Mouse (Mus musculus) left cerebral cortex, adult 2 months (tissue): Measurements from ENCODE around the gene Iqschfp. TPM values are rescaled to one million over a fixed set of nuclear protein-coding genes. Genes with fewer than 3 reads are reported as not detected.

ENCODE experiments used
- DNase-seq, 2 experiments: peaks; one replicate each; pipeline ENCODE4 v3.0.0; 2021 to 2022; ENCODE audit warnings: low spot score in 2 of 2, mixed read lengths in 1 of 2; ENCODE audit errors: extremely low spot score in 1 of 2
- H3K27ac ChIP-seq: fragments of 200-600 bp; 2 replicates; pipeline ENCODE4 v1.8.1; 2022
- H3K4me3 ChIP-seq: fragments of 200-600 bp; 2 replicates; pipeline ENCODE4 v1.8.1; 2022
- CTCF ChIP-seq: fragments of 200-600 bp; IDR thresholded peaks from 2 replicates; pipeline ENCODE4 v1.8.1; 2022; ENCODE audit warnings: antibody characterized with exemption, mild to moderate bottlenecking, moderate library complexity
- intact Hi-C: fragments of 180-260 bp; cut with DNase I; formaldehyde crosslinking; loops from one replicate; pipeline ENCODE4 v1.15.1; 2025
- total RNA-seq, 2 experiments: library from RNA; stranded (reverse); gene quantifications; 2 replicates each; pipeline ENCODE4 v1.2.3; 2021

Iqschfp gene
- total RNA-seq, 2 experiments from 2014 or later: 8.4 to 12.6 TPM

DNA sequence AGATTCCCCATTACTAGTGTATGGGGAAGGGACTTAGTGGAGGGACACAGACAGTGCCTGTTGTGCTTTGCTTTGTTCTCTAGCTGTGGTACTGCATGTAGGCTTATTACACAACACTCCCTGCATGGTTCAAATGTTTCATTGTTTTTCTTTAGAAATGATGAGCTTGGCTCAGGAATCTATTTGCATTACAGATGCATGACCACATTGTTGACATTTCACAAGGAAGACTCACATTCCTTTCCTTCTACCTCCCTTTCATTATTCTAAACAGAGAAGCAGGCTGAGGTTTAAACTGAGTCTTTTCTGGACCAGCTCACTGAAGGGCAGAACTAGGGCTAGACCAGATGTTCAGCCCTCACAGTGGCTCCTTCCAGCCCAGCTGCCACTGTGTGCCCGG is 360.3 kb downstream of the Iqschfp start:
- intact Hi-C loops: loop anchor here (10.0 kb wide), 1 partner anchor 188 kb away; the partner anchor contains the start of gene Schip1
- H3K27ac ChIP-seq: peak overlapping the region; percentile 0; the same call in 1 of the 2 replicates
- no peak for DNase-seq

DNA sequence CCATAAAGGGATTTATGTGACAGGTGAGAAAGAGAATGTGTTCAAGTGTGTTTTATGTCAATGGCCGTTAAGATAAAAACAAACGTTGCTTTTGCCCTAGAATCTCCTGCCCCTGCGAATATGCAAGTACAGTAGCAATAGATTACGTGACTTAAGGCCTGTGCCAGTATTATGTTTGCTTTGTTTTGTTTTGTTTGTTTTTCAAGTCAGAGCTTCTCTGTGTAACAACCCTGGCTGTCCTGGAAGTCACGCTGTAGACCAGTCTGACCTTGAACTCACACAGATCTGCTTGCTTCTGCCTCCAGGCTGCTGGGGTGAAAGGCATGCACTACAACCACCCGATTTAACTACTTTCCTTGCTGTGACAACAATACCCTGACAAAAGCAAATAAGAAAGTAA is 370.3 kb downstream of the Iqschfp start:
- intact Hi-C loops: no loop called here
- DNase-seq: no peak
- no peak overlapping the region for H3K27ac ChIP-seq
- no peak for TF ChIP-seq CTCF
- H3K4me3 ChIP-seq: no peak overlapping the region

More for the DNA sequence above, 360.3 kb downstream of the Iqschfp start:
- no peak for TF ChIP-seq CTCF
- no peak overlapping the region for H3K4me3 ChIP-seq

DNA sequence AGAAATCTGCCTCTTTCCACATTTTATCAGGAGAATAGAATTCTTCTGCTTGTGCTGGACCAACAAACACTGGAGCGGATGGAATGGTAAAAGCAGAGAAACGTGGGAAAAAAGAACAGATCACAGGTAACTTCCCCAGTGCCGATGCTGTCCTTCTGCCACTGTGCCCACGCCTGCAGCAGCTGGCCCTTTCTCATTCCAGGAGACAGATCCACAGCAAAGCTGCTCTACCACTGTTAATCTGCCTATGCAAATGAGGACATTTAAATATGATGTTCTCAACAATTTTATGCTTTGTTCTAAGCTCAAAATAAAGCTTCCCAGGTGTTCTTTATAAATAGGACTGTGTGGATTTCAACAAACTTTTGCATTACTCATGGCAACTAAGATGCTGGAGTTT is 375.9 kb downstream of the Iqschfp start:
- intact Hi-C loops: no loop called here
- H3K27ac ChIP-seq: no peak overlapping the region
- H3K4me3 ChIP-seq: no peak overlapping the region
- DNase-seq: no peak
- no peak for TF ChIP-seq CTCF

DNA sequence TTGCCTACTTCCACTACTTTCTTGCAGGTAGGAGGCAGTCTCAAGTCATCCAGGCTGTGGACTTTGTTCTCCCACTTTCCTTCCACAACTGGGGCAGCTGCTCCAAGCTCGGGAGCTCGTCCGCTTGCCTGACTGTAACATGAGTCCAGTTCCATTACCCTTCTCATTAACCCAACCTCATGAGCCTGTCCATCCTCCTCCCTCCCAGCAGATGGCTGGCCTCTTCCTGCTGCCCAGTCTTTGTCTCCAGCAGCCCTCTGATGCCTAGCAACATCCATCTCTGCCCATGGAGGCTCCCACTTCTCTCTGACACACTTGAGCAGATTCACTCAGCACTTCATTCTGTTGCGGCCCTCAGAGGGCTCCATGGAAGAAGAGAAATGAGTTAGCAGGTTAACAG is 377.2 kb downstream of the Iqschfp start:
- Histone ChIP-seq H3K27ac (no peak overlapping the region), H3K4me3 (no peak overlapping the region)
- intact Hi-C loops: no loop called here
- TF ChIP-seq CTCF: no peak
- no peak for DNase-seq

DNA sequence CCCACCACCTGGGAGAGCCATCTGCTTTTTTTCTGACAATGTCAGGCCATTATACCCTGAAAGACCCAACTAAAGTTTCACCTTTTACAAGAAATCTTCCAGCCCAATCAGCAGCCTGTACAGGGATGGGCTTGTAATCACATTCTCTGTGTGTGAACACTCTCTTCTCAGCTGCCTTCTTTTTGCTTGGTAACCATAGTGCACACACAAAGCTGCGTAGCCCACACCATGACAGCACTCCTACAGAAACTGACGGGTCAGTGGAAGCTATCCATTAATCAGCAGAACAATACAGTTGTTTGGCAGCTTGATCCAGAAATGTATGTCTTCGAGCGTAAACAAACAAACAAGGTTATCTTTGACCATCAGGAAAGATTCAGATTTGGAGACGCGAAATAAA is 378.2 kb downstream of the Iqschfp start:
- no peak overlapping the region for H3K27ac ChIP-seq
- intact Hi-C loops: no loop called here
- no peak overlapping the region for H3K4me3 ChIP-seq
- TF ChIP-seq CTCF: no peak
- no peak for DNase-seq

DNA sequence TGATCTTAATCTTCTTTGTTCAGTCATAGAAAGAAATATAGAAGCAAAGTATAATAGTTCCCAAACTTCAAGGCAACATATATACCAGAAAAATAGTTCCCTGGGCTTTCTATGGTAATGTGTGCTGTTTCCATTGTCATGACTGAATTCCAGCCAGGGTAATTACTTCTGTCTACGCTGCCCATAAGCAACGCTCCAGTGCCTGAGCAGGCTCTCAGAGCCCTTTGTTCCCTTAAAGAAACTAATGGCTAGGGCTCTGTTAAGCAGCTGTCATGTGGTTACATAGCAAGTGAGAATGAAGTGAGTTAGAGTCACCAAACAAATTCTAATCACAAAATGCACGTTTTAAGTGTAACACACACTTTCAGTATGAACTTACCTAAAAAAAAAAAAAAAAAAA is 379.4 kb downstream of the Iqschfp start:
- Histone ChIP-seq H3K27ac (no peak overlapping the region), H3K4me3 (no peak overlapping the region)
- intact Hi-C loops: no loop called here
- no peak for TF ChIP-seq CTCF
- DNase-seq: no peak

DNA sequence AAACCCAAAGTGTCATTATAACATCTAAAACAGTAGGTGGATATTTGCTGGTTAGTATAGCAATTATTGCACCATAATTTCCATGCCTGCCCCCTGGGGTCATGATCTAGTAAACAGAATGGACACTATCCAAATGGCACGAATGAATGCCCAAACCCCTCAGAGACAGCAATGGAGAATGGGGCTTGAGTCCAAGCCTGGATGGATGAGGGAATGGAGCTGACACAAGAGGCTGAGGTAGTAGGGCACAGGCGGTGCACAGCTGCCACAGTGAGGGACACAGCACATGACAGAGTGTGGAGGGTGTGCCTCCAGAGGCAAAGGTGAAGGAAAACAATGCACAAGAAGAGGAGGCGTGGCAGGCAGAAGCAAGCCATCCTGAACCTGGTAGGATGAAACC is 379.8 kb downstream of the Iqschfp start:
- H3K27ac ChIP-seq: no peak overlapping the region
- TF ChIP-seq CTCF: no peak
- no peak overlapping the region for H3K4me3 ChIP-seq
- DNase-seq: no peak
- intact Hi-C loops: no loop called here

DNA sequence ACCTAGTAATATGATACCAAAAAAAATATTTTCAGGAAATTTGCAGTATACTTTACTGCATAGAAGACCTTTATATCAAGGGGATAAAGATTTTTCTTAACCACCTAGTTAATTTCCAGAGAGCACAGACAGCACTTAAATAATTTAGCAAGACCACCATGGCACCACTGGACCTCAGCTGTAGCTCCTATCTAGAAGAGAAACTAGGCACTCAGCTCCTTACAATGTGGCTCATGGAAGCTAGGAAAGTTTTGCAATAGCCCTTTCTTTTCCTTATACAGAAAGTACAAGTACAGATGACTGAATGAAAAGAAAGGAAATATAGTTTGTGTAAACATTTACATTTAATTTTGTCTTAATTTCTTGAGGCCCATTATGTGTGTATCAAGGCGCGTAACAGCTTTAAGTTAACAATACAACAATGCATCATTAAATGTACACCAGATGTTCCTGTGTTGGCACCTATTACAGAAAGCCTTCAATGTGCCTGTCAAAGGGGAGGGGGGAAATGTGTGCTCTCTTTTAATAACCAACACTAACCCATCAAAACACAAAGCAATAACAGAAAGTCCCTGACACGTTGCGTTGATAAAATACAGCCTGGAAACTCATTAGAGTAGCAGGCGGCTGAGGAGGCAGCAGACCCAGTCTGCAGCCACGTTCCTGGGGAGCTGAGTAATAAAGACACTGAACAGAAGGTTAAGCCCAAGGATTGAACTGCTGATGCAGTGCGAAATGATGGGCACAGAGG is 391.0 kb downstream of the Iqschfp start:
- no peak for TF ChIP-seq CTCF
- peak overlapping the region; percentile 19; the same call in 1 of the 2 replicates for H3K4me3 ChIP-seq
- intact Hi-C loops: no loop called here
- DNase-seq: no peak
- no peak overlapping the region for H3K27ac ChIP-seq

DNA sequence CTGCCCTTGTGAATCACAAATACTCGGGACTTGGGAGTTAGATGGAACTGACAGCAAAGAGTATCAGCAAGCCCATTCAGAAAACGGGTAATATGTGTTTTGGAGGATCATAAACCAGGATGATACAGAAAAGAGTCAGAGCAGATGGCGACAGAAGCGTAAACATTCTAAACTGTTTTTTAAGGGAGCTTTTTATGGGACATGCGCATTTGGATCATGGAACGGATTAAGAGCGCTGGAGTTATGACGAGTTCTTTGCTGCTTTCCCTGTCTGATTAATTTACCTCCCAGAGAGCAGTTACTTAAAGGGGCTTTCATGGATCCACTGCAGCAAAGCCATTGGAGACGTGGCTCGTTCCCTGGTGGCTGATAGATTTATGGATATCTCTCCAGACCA is 391.6 kb downstream of the Iqschfp start:
- TF ChIP-seq CTCF: no peak
- DNase-seq: no peak
- Histone ChIP-seq H3K4me3 (peak overlapping the region; percentile 19; the same call in 1 of the 2 replicates), H3K27ac (no peak overlapping the region)
- intact Hi-C loops: no loop called here

DNA sequence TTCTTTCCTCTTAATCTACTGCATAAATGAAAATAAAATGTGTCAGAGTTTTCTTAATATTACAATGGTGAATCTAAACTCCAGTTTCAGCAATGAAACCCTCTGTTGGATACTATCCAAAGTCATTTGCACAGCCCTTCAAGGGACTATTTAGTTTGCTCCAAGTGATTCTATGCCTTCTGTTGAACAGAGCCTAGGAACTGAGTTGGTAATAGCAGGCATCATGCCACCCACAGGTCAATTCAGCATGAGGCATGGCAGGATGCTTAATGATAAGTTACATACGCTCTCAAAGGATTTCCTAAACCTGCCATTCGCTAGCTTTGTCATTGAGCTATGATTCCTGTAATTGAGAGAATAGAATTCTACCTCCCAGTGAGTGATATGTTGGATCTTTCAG is 392.5 kb downstream of the Iqschfp start:
- DNase-seq: no peak
- no peak overlapping the region for H3K27ac ChIP-seq
- TF ChIP-seq CTCF: no peak
- no peak overlapping the region for H3K4me3 ChIP-seq
- intact Hi-C loops: no loop called here

DNA sequence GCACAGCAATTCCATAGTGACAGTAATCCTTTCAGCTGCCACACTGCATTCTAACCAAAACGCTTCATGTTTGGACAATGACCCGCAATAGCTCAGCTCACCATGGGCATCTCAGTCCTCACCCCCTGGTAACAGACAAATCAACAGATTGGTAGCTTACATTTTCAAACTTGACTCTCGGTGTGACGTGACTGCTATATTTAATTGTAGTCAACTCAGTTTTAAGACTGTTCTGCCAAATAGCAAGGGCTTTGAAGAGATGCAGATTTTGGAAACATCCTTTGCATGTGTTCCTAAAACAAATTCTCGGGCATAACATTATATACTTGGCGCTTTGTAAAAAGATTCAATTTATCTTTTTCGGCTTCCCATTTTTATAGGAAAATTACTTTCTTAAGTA is 404.7 kb downstream of the Iqschfp start:
- no peak for DNase-seq
- TF ChIP-seq CTCF: no peak
- no peak overlapping the region for H3K27ac ChIP-seq
- no peak overlapping the region for H3K4me3 ChIP-seq
- intact Hi-C loops: no loop called here

DNA sequence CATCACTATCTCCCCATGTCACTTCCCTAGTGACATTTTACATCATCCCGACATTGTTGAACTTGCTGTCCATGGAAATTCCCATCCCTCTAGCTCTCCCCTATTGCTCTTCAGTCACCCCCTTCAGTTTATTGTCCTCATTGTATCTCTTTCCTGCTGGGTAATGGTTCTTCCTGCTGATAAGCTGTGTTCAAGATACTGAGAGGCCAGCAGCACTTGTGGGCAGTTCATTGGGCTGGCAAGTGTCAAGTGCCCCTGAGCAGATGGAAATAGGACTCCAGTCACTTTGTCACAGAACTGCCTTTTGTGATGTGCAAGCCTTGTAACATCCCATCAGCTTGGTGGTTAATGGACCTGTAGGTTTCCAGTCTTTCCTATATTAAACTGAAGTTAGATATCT is 413.6 kb downstream of the Iqschfp start:
- Histone ChIP-seq H3K4me3 (no peak overlapping the region), H3K27ac (no peak overlapping the region)
- DNase-seq: no peak
- TF ChIP-seq CTCF: no peak
- intact Hi-C loops: no loop called here

DNA sequence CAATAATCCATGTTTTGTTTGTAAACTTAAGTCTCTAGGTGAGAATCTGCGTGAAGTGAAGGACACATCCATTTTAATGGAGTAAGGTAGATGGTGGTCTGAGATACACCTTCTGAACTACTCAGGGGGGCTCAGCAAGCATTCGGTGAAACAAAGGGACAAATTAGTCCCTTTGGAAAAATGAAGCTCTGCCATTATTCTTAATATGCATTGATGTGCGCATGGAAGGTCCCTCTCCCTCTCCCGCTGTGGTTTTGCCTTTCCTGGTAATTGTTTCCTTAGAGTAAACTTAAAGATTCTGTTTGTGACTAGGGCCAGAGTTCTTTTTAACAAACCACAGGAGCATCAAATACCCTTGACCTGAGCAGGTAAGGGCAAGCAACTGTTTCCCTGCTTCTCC is 414.7 kb downstream of the Iqschfp start:
- no peak for TF ChIP-seq CTCF
- no peak overlapping the region for H3K4me3 ChIP-seq
- H3K27ac ChIP-seq: no peak overlapping the region
- intact Hi-C loops: no loop called here
- DNase-seq: no peak
